Mouse (Mus musculus) liver, embryonic 12.5 days (tissue): ENCODE measurements around the gene Serhl. TPM values are rescaled to one million over a fixed set of nuclear protein-coding genes. Genes with fewer than 3 reads are reported as not detected.
"Not testable (repeated sequence)": the region's sequence is repeated elsewhere in the genome, so short reads cannot be mapped to it uniquely, and the experiment has no call there.

Experiments
- ATAC-seq: fragments of 200-750 bp; cut with Nextera tagmentation; 2 replicates; pipeline ENCODE4 v1.8.0; 2017; ENCODE audit warnings: moderate number of reproducible peaks, mild to moderate bottlenecking, moderate library complexity
- H3K27ac ChIP-seq: fragments of 300-500 bp; sonication (generic); 2 replicates; pipeline ENCODE4 v1.5.1; 2016; ENCODE audit warnings: mild to moderate bottlenecking
- H3K27me3 ChIP-seq: fragments of 300-500 bp; sonication (generic); replicated peaks from 2 replicates; pipeline ENCODE4 v1.6.1; 2016; ENCODE audit warnings: mild to moderate bottlenecking, moderate library complexity
- H3K36me3 ChIP-seq: fragments of 300-500 bp; sonication (generic); 2 replicates; pipeline ENCODE4 v1.6.1; 2016; ENCODE audit warnings: mild to moderate bottlenecking, moderate library complexity
- H3K4me1 ChIP-seq: fragments of 300-500 bp; sonication (generic); 2 replicates; pipeline ENCODE4 v1.6.1; 2016
- H3K4me2 ChIP-seq: fragments of 300-500 bp; sonication (generic); 2 replicates; pipeline ENCODE4 v1.6.1; 2016; ENCODE audit warnings: mild to moderate bottlenecking, moderate library complexity
- H3K4me3 ChIP-seq: fragments of 300-500 bp; sonication (generic); 2 replicates; pipeline ENCODE4 v1.5.1; 2016; ENCODE audit warnings: mild to moderate bottlenecking, moderate library complexity
- H3K9ac ChIP-seq: fragments of 300-500 bp; sonication (generic); 2 replicates; pipeline ENCODE4 v1.6.1; 2016; ENCODE audit warnings: mild to moderate bottlenecking, moderate library complexity
- H3K9me3 ChIP-seq: fragments of 300-500 bp; sonication (generic); replicated peaks from 2 replicates; pipeline ENCODE4 v1.6.1; 2016; ENCODE audit warnings: mild to moderate bottlenecking, moderate library complexity
- WGBS: fragments of 180-500 bp; shearing (Covaris S2); methylation state at CpG from one replicate; pipeline ENCODE4 v1.1.7; 2016; ENCODE audit not compliant: insufficient replicate concordance; 5-methylcytosine and 5-hydroxymethylcytosine counted together
- polyA plus RNA-seq: library from polyadenylated mRNA; unstranded; fragments of >200 nt; fragmentation: Nextera tagmentation; extraction: Ambion mirVana; gene quantifications from 2 replicates; pipeline ENCODE4 v1.2.1, GENCODE M21; 2016

Serhl gene
- polyA plus RNA-seq, 1 experiment from 2014 or later: 28.0 TPM

- Histone ChIP-seq H3K4me2 (no peak overlapping the region), H3K4me1 (peaks cover 7% of the 10 kb centered on the region), H3K36me3 (peaks cover 20% of the 10 kb centered on the region), H3K27ac (no peak overlapping the region), H3K27me3 (no peaks in the 10 kb centered on the region), H3K4me3 (no peak overlapping the region), H3K9ac (no peak overlapping the region), H3K9me3 (no peaks in the 10 kb centered on the region)
- WGBS: 63% methylated on average over 6 of the region's 6 CpGs
- no peak for ATAC-seq
These were observed 22.0 kb downstream of the Serhl start for GRCm38 (mm10) chr15:83111290-83111689.

GRCm38 (mm10) chr15:83111874-83112273, 22.6 kb downstream of the Serhl start:
- Histone ChIP-seq H3K9ac (no peak overlapping the region), H3K4me1 (peaks cover 7% of the 10 kb centered on the region), H3K9me3 (no peaks in the 10 kb centered on the region), H3K27ac (no peak overlapping the region), H3K4me2 (no peak overlapping the region), H3K4me3 (no peak overlapping the region), H3K27me3 (no peaks in the 10 kb centered on the region), H3K36me3 (peaks cover 26% of the 10 kb centered on the region)
- WGBS: 76% methylated on average over 7 of the region's 7 CpGs
- no peak for ATAC-seq

- Histone ChIP-seq H3K4me3 (no peak overlapping the region), H3K9ac (no peak overlapping the region), H3K36me3 (peaks cover 36% of the 10 kb centered on the region), H3K4me2 (no peak overlapping the region), H3K27me3 (no peaks in the 10 kb centered on the region), H3K4me1 (peaks cover 7% of the 10 kb centered on the region), H3K9me3 (no peaks in the 10 kb centered on the region), H3K27ac (no peak overlapping the region)
- WGBS: 21% methylated on average over 11 of the region's 11 CpGs
- ATAC-seq: peak; percentile 58; the same call in 1 of the 2 replicates
These were observed 23.6 kb downstream of the Serhl start for GRCm38 (mm10) chr15:83112898-83113297.

DNA sequence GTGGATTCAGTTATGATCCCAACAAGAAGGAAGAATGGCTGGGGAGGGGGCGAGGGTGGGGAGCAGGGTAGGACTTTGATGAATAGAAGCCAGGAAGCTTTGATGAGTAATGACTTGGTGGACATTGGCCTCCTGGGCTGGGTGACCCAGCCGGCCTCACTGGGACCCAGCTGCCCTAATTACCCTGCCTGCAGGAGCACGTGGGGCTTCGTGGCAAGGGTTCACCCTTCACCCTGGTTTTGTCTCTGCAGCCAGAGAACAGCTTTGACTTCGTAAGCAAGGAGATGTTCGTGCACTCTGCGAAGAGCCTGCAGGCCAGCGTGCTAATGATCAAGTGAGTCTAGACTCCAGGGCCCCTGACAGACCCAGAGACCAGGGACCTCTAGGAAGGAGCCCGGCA, 24.8 kb downstream of the Serhl start:
- no peak for ATAC-seq
- Histone ChIP-seq H3K4me2 (no peak overlapping the region), H3K27ac (no peak overlapping the region), H3K27me3 (no peaks in the 10 kb centered on the region), H3K4me3 (no peak overlapping the region), H3K4me1 (peaks cover 7% of the 10 kb centered on the region), H3K9ac (no peak overlapping the region), H3K9me3 (no peaks in the 10 kb centered on the region), H3K36me3 (peaks cover 48% of the 10 kb centered on the region)
- 78% methylated on average over 9 of the region's 9 CpGs for WGBS

GRCm38 (mm10) chr15:83115071-83115470, 25.8 kb downstream of the Serhl start:
- Histone ChIP-seq H3K4me3 (no peak overlapping the region), H3K4me1 (peaks cover 7% of the 10 kb centered on the region), H3K27me3 (no peaks in the 10 kb centered on the region), H3K9ac (no peak overlapping the region), H3K4me2 (no peak overlapping the region), H3K27ac (no peak overlapping the region), H3K9me3 (no peaks in the 10 kb centered on the region), H3K36me3 (peaks cover 58% of the 10 kb centered on the region)
- WGBS: 78% methylated on average over 6 of the region's 6 CpGs
- no peak for ATAC-seq

DNA sequence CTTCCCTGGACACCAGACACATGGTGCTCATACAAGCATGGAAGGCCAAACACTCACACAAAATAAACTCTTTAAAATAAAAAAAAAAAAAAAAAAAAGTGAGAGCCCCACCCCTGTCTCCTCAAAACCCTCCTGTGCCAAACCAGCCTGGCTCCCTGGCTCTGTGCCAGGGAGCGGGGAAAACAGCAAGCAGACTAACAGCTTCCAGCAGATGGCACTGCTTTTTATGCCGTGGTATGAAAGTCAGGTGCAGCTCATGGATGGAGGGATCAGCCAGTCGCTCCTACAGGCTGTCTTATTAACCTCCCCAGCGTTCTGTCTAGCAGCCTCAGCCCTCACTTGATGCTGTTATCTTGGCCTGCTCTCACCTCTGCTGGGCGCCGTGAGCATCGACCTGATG, 29.1 kb downstream of the Serhl start:
- Histone ChIP-seq H3K4me1 (peaks cover 17% of the 10 kb centered on the region), H3K4me3 (no peak overlapping the region), H3K4me2 (no peak overlapping the region), H3K9ac (no peak overlapping the region), H3K36me3 (peaks cover 68% of the 10 kb centered on the region), H3K9me3 (no peaks in the 10 kb centered on the region), H3K27me3 (no peaks in the 10 kb centered on the region), H3K27ac (no peak overlapping the region)
- ATAC-seq: no peak
- WGBS: 76% methylated on average over 7 of the region's 7 CpGs

- Histone ChIP-seq H3K4me3 (peak overlapping the region; percentile 85), H3K4me1 (peaks cover 17% of the 10 kb centered on the region), H3K27ac (peak overlapping the region; percentile 71), H3K9me3 (no peaks in the 10 kb centered on the region), H3K27me3 (no peaks in the 10 kb centered on the region), H3K4me2 (peak overlapping the region; percentile 90), H3K9ac (peak overlapping the region; percentile 78), H3K36me3 (peaks cover 60% of the 10 kb centered on the region)
- 4% methylated on average over 42 of the region's 43 CpGs for WGBS
- ATAC-seq: peak; percentile 44
These were observed 32.6 kb downstream of the Serhl start for GRCm38 (mm10) chr15:83121709-83122565.

DNA sequence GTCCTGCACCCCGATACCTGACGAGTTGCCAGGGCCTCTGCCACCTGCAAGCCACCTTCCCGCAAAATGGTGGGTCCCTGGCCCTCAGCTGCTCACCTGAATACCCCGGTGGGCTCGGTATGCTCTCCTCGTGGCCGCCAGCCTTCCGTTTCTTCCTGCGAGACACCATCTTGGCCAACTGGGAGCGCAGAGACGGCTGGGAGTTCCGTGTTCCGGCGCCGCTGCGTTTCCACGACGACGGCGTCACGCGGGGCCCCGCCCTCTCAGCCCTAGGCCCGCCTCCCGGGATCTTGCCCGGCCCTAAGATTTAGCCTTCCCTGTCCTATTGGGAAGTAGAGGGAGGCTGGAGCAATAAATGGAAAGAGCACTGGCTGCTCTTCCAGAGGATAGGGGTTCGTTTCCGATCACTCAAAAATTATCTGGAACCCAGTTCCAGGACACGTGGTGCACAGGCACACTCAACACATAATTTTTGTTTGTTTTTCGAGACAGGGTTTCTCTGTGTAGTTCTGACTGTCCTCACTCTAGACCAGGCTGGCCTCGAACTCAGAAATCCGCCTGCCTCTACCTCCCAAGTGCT, 33.4 kb downstream of the Serhl start, which contains the start of gene Rrp7a:
Gene Rrp7a, minus strand, starts transcription at position 236 of the 580 bp plus-strand sequence.
- peak within 1 kb of the TSS; percentile 85 for H3K4me3 ChIP-seq
- H3K27me3 ChIP-seq: no peaks in the 10 kb centered on the region
- ATAC-seq: peak; percentile 88
- 3% methylated on average over 32 of the region's 32 CpGs for WGBS
- peaks cover 17% of the 10 kb centered on the region for H3K4me1 ChIP-seq
- peak within 1 kb of the TSS; percentile 78 for H3K9ac ChIP-seq
- no peaks in the 10 kb centered on the region for H3K9me3 ChIP-seq
- H3K27ac ChIP-seq: peak within 1 kb of the TSS; percentile 71
- H3K4me2 ChIP-seq: peak within 1 kb of the TSS; percentile 90
- H3K36me3 ChIP-seq: peaks cover 60% of the 10 kb centered on the region

- ATAC-seq: no peak
- H3K9me3 ChIP-seq: no peaks in the 10 kb centered on the region
- H3K27ac ChIP-seq: peak overlapping the region; percentile 36; the same call in 1 of the 2 replicates
These were observed 35.3 kb downstream of the Serhl start for GRCm38 (mm10) chr15:83124625-83125024.

GRCm38 (mm10) chr15:83126582-83126981, 37.3 kb downstream of the Serhl start:
- H3K9ac ChIP-seq: no peak overlapping the region
- no peaks in the 10 kb centered on the region for H3K9me3 ChIP-seq
- H3K27ac ChIP-seq: no peak overlapping the region
- no peaks in the 10 kb centered on the region for H3K27me3 ChIP-seq
- no peak overlapping the region for H3K4me3 ChIP-seq
- peaks cover 65% of the 10 kb centered on the region for H3K36me3 ChIP-seq
- H3K4me2 ChIP-seq: no peak overlapping the region
- peaks cover 8% of the 10 kb centered on the region for H3K4me1 ChIP-seq
- 90% methylated on average over 9 of the region's 9 CpGs for WGBS
- no peak for ATAC-seq

More at GRCm38 (mm10) chr15:83124625-83125024, 35.3 kb downstream of the Serhl start:
- no peak overlapping the region for H3K4me3 ChIP-seq
- no peaks in the 10 kb centered on the region for H3K27me3 ChIP-seq
- H3K4me1 ChIP-seq: peaks cover 17% of the 10 kb centered on the region
- H3K4me2 ChIP-seq: no peak overlapping the region
- H3K9ac ChIP-seq: no peak overlapping the region
- H3K36me3 ChIP-seq: peaks cover 60% of the 10 kb centered on the region
- 76% methylated on average over 5 of the region's 5 CpGs for WGBS

DNA sequence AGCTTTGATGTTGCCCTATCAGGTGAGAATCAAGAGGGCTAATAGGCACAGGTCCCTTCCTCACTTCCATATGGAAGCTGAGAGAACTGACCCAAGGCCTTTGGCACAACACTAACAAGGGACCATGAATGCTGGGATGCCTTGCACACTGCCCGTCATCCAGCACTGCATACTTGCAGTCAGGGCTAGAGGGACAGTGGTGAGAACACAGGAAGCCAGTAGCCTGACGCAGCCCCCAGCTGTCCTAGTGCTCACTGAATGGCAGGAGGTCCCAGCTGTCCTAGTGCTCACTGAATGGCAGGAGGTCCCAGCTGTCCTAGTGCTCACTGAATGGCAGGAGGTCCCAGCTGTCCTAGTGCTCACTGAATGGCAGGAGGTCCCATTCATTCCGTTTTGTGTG, 37.7 kb downstream of the Serhl start:
- H3K4me2 ChIP-seq, H3K4me1 ChIP-seq, H3K27me3 ChIP-seq, H3K27ac ChIP-seq, H3K9me3 ChIP-seq, H3K4me3 ChIP-seq, H3K9ac ChIP-seq, ATAC-seq: not testable (repeated sequence)
- 84% methylated on average over 3 of the region's 3 CpGs for WGBS
- peaks cover 69% of the 10 kb centered on the region for H3K36me3 ChIP-seq

DNA sequence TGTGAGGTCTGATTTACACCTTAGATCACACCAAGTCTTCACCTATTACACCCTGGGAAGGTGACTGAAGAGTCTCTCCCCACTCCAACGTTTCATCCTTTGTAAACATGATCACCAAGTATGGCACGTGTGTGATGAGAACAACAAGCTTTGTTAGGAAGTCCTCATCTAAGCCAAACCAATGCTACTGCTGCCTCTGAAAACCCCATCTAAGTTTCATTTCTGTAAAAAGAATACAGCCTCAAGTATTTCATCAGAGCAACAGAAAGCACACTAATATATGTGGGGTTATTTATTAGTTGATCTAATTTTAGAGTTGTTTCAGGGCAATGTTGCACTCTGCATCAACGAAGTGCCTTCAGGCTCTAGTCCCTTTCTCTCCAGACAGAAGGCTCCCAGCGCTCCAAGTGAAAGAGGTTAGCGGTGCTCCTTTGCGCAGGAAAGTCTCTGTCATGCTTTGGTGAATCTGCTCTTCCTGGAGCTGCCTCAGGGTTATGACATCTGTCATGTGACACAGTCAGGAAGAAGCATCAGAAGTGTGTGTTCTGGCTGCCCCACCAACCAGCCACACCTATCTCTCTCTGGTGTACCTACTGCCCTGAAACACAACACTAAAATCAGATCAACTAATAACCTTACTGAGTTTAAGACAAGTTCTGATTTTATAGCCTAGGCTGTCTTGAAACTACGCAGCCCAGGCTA, 40.4 kb downstream of the Serhl start:
- H3K4me3 ChIP-seq: no peak overlapping the region
- no peak overlapping the region for H3K4me2 ChIP-seq
- H3K27ac ChIP-seq: no peak overlapping the region
- no peak for ATAC-seq
- no peaks in the 10 kb centered on the region for H3K4me1 ChIP-seq
- WGBS: 85% methylated on average over 7 of the region's 7 CpGs
- no peaks in the 10 kb centered on the region for H3K9me3 ChIP-seq
- peaks cover 96% of the 10 kb centered on the region for H3K36me3 ChIP-seq
- no peaks in the 10 kb centered on the region for H3K27me3 ChIP-seq
- H3K9ac ChIP-seq: no peak overlapping the region
